Mouse (Mus musculus): Measurements from ENCODE around the gene Rpl18a.

DNA sequence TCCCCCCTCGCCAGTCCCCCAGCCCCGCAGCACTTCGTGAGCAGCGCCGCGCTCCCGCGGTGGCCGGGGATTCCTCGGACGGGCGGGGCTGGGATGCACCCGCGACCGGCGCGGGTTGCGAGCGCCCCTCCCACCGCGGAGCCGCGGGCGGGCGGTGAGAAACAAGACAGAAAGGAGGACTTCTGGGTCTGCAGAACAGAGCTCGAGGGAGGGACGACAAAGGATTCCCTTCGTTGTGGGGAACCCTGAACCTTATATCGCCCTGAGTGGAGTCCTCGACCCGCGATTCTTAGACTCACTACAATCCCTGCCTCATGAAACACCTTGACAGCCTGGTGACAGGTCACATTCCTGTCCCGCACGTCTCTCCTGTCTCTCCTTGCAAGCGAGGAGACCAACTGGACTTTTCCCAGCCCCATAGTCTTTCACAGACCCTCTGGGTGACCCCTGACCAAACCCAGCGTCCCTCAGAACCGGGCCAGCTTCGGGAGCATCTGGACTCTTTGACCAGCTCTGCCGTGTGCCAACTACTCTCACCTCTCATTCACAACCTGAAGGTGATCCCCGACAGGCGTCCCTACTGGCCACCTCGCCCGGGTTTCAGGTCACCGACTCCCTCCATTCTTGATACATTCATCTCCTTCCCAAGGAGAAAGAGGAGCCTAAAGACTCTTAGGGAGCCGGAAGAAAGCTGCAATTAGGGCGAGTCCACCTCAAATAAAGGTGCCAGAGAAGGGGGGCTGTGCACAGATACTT is 33.1 kb downstream of the Rpl18a start:
- no peak for TF ChIP-seq CTCF (conservative IDR thresholded peaks at IDR 0.05; ENCODE audit: low read length)
- no peak for TF ChIP-seq POU5F1 (IDR thresholded peaks at IDR 0.05; ENCODE audit: borderline replicate concordance, low read length)
- TF ChIP-seq NANOG (IDR thresholded peaks at IDR 0.05; ENCODE audit: borderline replicate concordance, low read length), result no peak
